Mouse (Mus musculus): ENCODE data around the gene BC049762.

The BC049762 gene

GRCm38 (mm10) chr11:51214021-51214420, 48.8 kb downstream of the BC049762 start:
- DNase-seq: no peak

GRCm38 (mm10) chr11:51211426-51211825, 51.4 kb downstream of the BC049762 start:
- no peak for DNase-seq

- no peak for DNase-seq
These were observed 55.1 kb downstream of the BC049762 start for GRCm38 (mm10) chr11:51207758-51208157.
